Mouse (Mus musculus) layer of hippocampus, postnatal 14 days (tissue): ENCODE results near the gene Pigu. TPM values are rescaled to one million over a fixed set of nuclear protein-coding genes. Genes with fewer than 3 reads are reported as not detected.

Source experiments
- DNase-seq, 2 experiments: peaks; one replicate each; pipeline ENCODE4 v3.0.0; 2021 to 2022; ENCODE audit warnings: low spot score in 2 of 2, mixed read lengths in 1 of 2
- microRNA-seq, 2 experiments: library from miRNA; unstranded; fragments of <30 nt; microRNA quantifications; one replicate each; pipeline ENCODE4 v1.2.0; 2021
- total RNA-seq, 2 experiments: library from RNA; stranded (reverse); gene quantifications; 2 replicates each; pipeline ENCODE4 v1.2.3; 2021

The Pigu gene
- total RNA-seq, 2 experiments from 2014 or later, result 22.5 to 23.5 TPM

DNA sequence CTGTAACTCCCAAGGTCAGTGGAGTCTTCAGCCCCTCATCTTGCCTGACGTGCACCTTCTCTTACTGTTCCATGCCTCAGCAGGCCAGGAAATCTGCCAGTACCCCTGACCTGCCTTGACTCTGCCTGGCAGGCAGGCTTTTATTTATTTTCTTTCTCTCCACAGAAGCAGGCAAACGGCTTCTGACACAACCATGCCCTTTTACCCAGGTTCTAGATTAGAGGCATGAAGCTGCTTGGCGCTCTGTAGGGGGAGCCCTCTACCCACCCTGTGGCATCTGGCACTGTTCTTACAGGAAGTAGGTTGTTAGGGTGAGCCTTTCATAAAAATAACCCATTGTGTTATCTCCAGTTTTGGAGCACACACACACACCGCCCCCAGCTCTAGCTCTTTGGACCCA lies 116.3 kb downstream of the Pigu start:
- no peak for DNase-seq

DNA sequence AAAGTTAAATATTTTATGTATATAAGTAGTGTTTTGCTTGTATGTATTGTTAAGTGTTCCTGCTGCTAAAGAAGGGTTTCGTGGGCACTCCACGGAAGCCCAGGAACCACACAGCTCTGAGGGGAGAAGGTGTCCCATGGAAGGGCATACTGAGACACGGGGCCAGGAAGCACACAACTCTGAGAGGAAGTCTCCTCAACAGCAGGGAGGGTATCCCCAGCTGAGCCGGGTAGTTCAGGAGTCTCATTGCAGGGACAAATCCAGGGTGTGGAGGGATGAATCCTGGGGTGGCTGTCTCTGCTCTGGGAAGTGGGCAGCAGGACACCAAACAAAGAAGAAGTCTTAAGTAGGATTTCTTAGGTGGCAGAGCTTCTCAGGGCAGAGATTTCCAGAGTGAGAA lies 120.0 kb downstream of the Pigu start:
- no peak for DNase-seq

DNA sequence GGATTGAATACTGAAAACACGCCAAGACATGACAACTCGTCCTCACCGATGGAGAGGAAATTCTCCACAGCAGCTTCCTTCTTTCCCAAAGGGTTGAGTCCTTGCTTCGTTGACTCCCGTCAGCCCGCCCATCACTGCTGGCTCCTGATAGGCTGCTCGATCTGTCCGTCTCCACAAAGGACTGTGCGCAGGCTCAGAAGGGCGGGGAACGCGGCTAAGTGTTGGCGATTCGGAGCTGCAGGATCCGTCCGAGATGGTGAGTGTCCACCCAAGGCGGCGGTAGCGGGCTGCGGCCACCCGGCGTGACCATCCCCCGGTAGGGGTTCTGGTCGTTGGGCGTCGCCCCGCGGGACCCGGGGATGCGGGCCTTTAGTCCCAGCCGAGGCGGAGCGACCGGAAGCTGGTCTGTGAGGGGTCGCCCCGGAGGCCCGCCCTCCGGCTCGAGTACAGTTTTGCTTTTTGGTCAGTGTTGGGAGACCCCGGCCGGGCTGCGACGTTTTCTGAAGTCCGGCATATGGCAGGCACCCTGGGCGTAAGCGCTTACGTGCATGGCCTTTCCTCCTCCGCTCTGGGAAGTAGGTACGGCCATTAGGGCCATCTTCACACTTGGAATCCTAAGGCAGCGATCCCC lies 120.8 kb downstream of the Pigu start, which contains the start of gene Dynlrb1:
Dynlrb1 (plus strand) TSS at position 172 of the 631 bp plus-strand sequence.
- peak; percentile 99 to 100 for DNase-seq

DNA sequence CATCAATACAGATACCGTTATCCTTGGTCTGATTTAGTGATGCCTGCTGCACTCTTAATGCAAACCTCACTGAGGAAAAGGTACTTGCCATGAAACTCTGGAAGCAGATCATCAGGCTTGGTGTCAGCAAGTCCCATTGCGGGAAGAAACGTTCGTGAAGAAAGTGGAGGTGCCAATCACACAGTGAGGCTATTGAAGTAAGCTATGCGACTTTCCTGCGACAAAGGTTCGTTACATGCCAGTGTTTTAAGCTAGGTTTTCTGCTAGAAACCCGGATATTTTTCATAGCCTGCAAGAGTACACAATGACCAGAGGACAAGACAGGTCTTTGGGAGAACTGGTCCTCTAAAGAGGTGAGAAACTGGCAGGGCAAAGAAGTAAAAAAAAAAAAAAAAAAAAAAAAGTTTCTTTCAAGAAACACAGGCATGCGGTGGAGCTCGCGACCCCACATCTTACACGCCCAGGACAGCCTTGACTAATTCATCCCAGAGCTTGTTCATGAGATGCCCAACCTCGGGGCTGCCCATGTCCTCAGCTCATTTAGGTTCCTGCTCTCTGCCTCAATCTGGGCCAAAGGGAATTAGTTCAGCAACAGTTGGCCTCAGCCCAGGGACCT lies 121.4 kb downstream of the Pigu start:
- no peak for DNase-seq

Small RNAs within 50 kb of the gene (microRNA-seq; reads per million reads assigned to microRNA genes)
- gene Mir695, result 0 reads per million in 2 experiments

Other genes starting within 250 kb of the Pigu start
- gene Itch, start 223.9 kb downstream of the Pigu start, total RNA-seq, result 10 to 100 TPM; 44.8 to 45.6 TPM
- 100 to 1,000 TPM; 342 to 353 TPM for gene Dynlrb1, start 120.9 kb downstream of the Pigu start, total RNA-seq
- gene Map1lc3a, start 81.1 kb downstream of the Pigu start, total RNA-seq, result 100 to 1,000 TPM; 359 to 363 TPM
- gene Trp53inp2, start 23.6 kb upstream of the Pigu start, total RNA-seq, result 100 to 1,000 TPM; 235 TPM
- gene Ncoa6, start 116.5 kb upstream of the Pigu start, total RNA-seq, result 10 to 100 TPM; 61.1 to 71.8 TPM
- gene Acss2, start 160.5 kb upstream of the Pigu start, total RNA-seq, result 10 to 100 TPM; 60.4 to 63.1 TPM
- gene Ggt7, start 160.8 kb upstream of the Pigu start, total RNA-seq, result 100 to 1,000 TPM; 107 to 119 TPM
- 10 to 100 TPM; 14.5 to 16.4 TPM for gene Gss, start 235.4 kb upstream of the Pigu start, total RNA-seq